In the genomic region with DNA sequence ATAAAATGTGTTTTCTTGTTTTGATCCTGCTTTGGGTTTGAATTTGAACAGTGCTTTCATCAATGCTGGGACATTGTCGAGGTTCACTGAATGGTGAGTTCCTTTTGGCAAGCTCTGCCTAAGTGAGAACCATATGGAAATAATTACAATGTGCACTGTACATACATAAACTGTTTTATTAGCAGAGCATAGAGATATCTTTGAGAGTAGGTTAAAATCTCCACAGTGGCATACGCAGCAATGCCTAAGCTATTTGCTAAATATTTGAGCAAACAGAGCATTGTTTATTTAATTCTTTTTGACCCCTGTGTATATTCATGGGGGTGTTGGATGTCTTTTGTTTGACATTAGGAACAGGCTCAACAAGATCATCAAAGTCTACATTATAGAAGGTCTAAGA, we compare ENCODE assay signal across 23 mouse cellular contexts.
DNase-seq lines count a peak whose midpoint lies in the region; ATAC-seq and TF ChIP-seq lines count a peak whose summit lies in the region.
"Had no signal": no experiment of that assay in that cellular context is flagged by ENCODE, and none has a peak within 500 bp of the region (broad histone marks: within the 10 kb centered on the region; RNA-seq: fewer than 3 reads in every experiment).

No protein-coding gene starts in this region.

- no peak for ATAC-seq in embryonic facial prominence, embryonic 14.5 days (ENCODE audit: low read depth)
- ATAC-seq in lung, embryonic 14.5 days (ENCODE audit: insufficient read depth) = peak; percentile 97
- ATAC-seq in lung, postnatal 0 days = no peak
- peak; percentile 86 for ATAC-seq in lung, embryonic 16.5 days (ENCODE audit: low read depth)
- ATAC-seq: forebrain, embryonic 14.5 days; forebrain, embryonic 16.5 days had no signal

- no peaks in the 10 kb centered on the region for H3K27me3 ChIP-seq in embryonic facial prominence, embryonic 14.5 days (replicated peaks; ENCODE audit: control insufficient read depth, insufficient read depth, low read length)
- no peaks in the 10 kb centered on the region for H3K27me3 ChIP-seq in embryonic facial prominence, embryonic 10.5 days (replicated peaks; ENCODE audit: low read depth, poor library complexity, severe bottlenecking)
- H3K27me3 ChIP-seq in lung, embryonic 14.5 days (ENCODE audit: insufficient read depth, low read length) = no peaks in the 10 kb centered on the region
- H3K27me3 ChIP-seq in lung, postnatal 0 days (replicated peaks; ENCODE audit: insufficient read depth, low read length) = no peaks in the 10 kb centered on the region
- no peaks in the 10 kb centered on the region for H3K27me3 ChIP-seq in lung, embryonic 16.5 days (ENCODE audit: control insufficient read depth, insufficient read depth, low read depth, low read length)
- H3K27me3 ChIP-seq: embryonic facial prominence, embryonic 12.5 days; embryonic facial prominence, embryonic 15.5 days; forebrain, embryonic 12.5 days had no signal

- WGBS in embryonic facial prominence, embryonic 14.5 days = 31% methylated on average over 2 of the region's 2 CpGs
- 68% methylated on average over 2 of the region's 2 CpGs for WGBS in embryonic facial prominence, embryonic 10.5 days
- 25% methylated on average over 2 of the region's 2 CpGs for WGBS in lung, embryonic 14.5 days
- 47% methylated on average over 2 of the region's 2 CpGs for WGBS in lung, postnatal 0 days
- 31% methylated on average over 2 of the region's 2 CpGs for WGBS in lung, embryonic 16.5 days

- H3K4me2 ChIP-seq in embryonic facial prominence, embryonic 14.5 days (ENCODE audit: low read depth, low read length) = no peak overlapping the region
- H3K4me2 ChIP-seq in lung, embryonic 14.5 days = no peak overlapping the region
- H3K4me2 ChIP-seq in lung, postnatal 0 days (replicated peaks; ENCODE audit: low read depth, low read length) = no peak overlapping the region
- H3K4me2 ChIP-seq in lung, embryonic 16.5 days (ENCODE audit: low read depth, low read length) = no peak overlapping the region
- H3K4me2 ChIP-seq: embryonic facial prominence, embryonic 12.5 days; embryonic facial prominence, embryonic 15.5 days; forebrain, embryonic 12.5 days had no signal

- no peaks in the 10 kb centered on the region for H3K36me3 ChIP-seq in embryonic facial prominence, embryonic 14.5 days (ENCODE audit: control insufficient read depth, insufficient read depth, low read length)
- H3K36me3 ChIP-seq in embryonic facial prominence, embryonic 10.5 days (replicated peaks) = no peaks in the 10 kb centered on the region
- H3K36me3 ChIP-seq in lung, embryonic 14.5 days (ENCODE audit: insufficient read depth) = no peaks in the 10 kb centered on the region
- H3K36me3 ChIP-seq in lung, postnatal 0 days (ENCODE audit: insufficient read depth, low read length) = no peaks in the 10 kb centered on the region
- H3K36me3 ChIP-seq in lung, embryonic 16.5 days (ENCODE audit: control insufficient read depth, insufficient read depth, low read length) = no peaks in the 10 kb centered on the region
- H3K36me3 ChIP-seq: embryonic facial prominence, embryonic 12.5 days; embryonic facial prominence, embryonic 15.5 days; forebrain, embryonic 10.5 days; forebrain, embryonic 12.5 days had no signal

- H3K27ac ChIP-seq in embryonic facial prominence, embryonic 14.5 days (replicated peaks; ENCODE audit: low read depth, low read length) = no peak overlapping the region
- H3K27ac ChIP-seq in embryonic facial prominence, embryonic 10.5 days (replicated peaks) = no peak overlapping the region
- H3K27ac ChIP-seq in lung, embryonic 14.5 days (ENCODE audit: low read depth) = no peak overlapping the region
- no peak overlapping the region for H3K27ac ChIP-seq in lung, postnatal 0 days (ENCODE audit: low read length)
- no peak overlapping the region for H3K27ac ChIP-seq in lung, embryonic 16.5 days (ENCODE audit: low read length)
- H3K27ac ChIP-seq: embryonic facial prominence, embryonic 12.5 days; embryonic facial prominence, embryonic 15.5 days; forebrain, embryonic 10.5 days; forebrain, embryonic 12.5 days had no signal

- no peaks in the 10 kb centered on the region for H3K9me3 ChIP-seq in embryonic facial prominence, embryonic 14.5 days (ENCODE audit: control insufficient read depth, low read length)
- H3K9me3 ChIP-seq in embryonic facial prominence, embryonic 10.5 days = no peaks in the 10 kb centered on the region
- no peaks in the 10 kb centered on the region for H3K9me3 ChIP-seq in lung, embryonic 14.5 days (ENCODE audit: low read depth, low read length)
- H3K9me3 ChIP-seq in lung, postnatal 0 days (ENCODE audit: low read length) = no peaks in the 10 kb centered on the region
- no peaks in the 10 kb centered on the region for H3K9me3 ChIP-seq in lung, embryonic 16.5 days (ENCODE audit: control insufficient read depth, low read length)
- H3K9me3 ChIP-seq: embryonic facial prominence, embryonic 12.5 days; embryonic facial prominence, embryonic 15.5 days; forebrain, embryonic 10.5 days; forebrain, embryonic 12.5 days had no signal

- H3K4me3 ChIP-seq in embryonic facial prominence, embryonic 14.5 days (ENCODE audit: low read depth, low read length) = no peak overlapping the region
- H3K4me3 ChIP-seq in embryonic facial prominence, embryonic 10.5 days = no peak overlapping the region
- H3K4me3 ChIP-seq in lung, embryonic 14.5 days (ENCODE audit: low read depth, low read length) = no peak overlapping the region
- H3K4me3 ChIP-seq in lung, postnatal 0 days (ENCODE audit: low read depth, low read length) = no peak overlapping the region
- H3K4me3 ChIP-seq in lung, embryonic 16.5 days (ENCODE audit: low read length) = no peak overlapping the region
- H3K4me3 ChIP-seq: embryonic facial prominence, embryonic 12.5 days; embryonic facial prominence, embryonic 15.5 days; erythroblast, embryonic 14.5 days; forebrain, embryonic 10.5 days; forebrain, embryonic 12.5 days had no signal

- H3K9ac ChIP-seq in embryonic facial prominence, embryonic 14.5 days (ENCODE audit: low read depth, low read length) = no peak overlapping the region
- H3K9ac ChIP-seq in lung, embryonic 14.5 days = no peak overlapping the region
- no peak overlapping the region for H3K9ac ChIP-seq in lung, postnatal 0 days (replicated peaks; ENCODE audit: low read depth)
- no peak overlapping the region for H3K9ac ChIP-seq in lung, embryonic 16.5 days (ENCODE audit: low read length)
- H3K9ac ChIP-seq: embryonic facial prominence, embryonic 12.5 days; embryonic facial prominence, embryonic 15.5 days; forebrain, embryonic 12.5 days had no signal

- TF ChIP-seq CTCF in lung, embryonic 14.5 days (IDR thresholded peaks at IDR 0.05; ENCODE audit: low read depth) = no peak
- TF ChIP-seq CTCF in lung, postnatal 0 days (IDR thresholded peaks at IDR 0.05) = no peak

- no peaks in the 10 kb centered on the region for H3K4me1 ChIP-seq in embryonic facial prominence, embryonic 14.5 days (ENCODE audit: control insufficient read depth, insufficient read depth, low read length)
- H3K4me1 ChIP-seq in embryonic facial prominence, embryonic 10.5 days = no peaks in the 10 kb centered on the region
- H3K4me1 ChIP-seq in lung, embryonic 14.5 days (ENCODE audit: insufficient read depth) = no peaks in the 10 kb centered on the region
- no peaks in the 10 kb centered on the region for H3K4me1 ChIP-seq in lung, postnatal 0 days (ENCODE audit: insufficient read depth, low read depth, low read length)
- H3K4me1 ChIP-seq in lung, embryonic 16.5 days (replicated peaks; ENCODE audit: control insufficient read depth, insufficient read depth, low read length) = no peaks in the 10 kb centered on the region
- H3K4me1 ChIP-seq: embryonic facial prominence, embryonic 12.5 days; embryonic facial prominence, embryonic 15.5 days; forebrain, embryonic 10.5 days; forebrain, embryonic 12.5 days had no signal

- peak; percentile 50 for DNase-seq in embryonic facial prominence, embryonic 14.5 days (ENCODE audit: low spot score)
- DNase-seq in embryonic facial prominence, embryonic 10.5 days (ENCODE audit: low spot score) = no peak
- DNase-seq in lung, embryonic 14.5 days = peak; percentile 78
- DNase-seq in lung, postnatal 0 days (ENCODE audit: low spot score) = no peak
- no peak for DNase-seq in lung, postnatal 10 days
- no peak for DNase-seq in ovary, adult 18-20 months (ENCODE audit: low spot score)
- DNase-seq: adrenal gland, adult 2 months; adrenal gland, postnatal 10 days; adrenal gland, postnatal 25 days; cerebellum, adult 11 months; cerebellum, adult 18-20 months; cerebellum, adult 8-10 months; cerebellum, adult 9-11 months; cerebellum, postnatal 14 days; cerebellum, postnatal 36 days had no signal

- no peak for TF ChIP-seq EP300 in lung, postnatal 0 days (IDR thresholded peaks at IDR 0.05)

Comparison
In these comparisons a context has a peak if more than half of its experiments do, and no peak if none do; other contexts are left out.
1. ATAC-seq: peak in lung, embryonic 14.5 days (single experiment) and lung, embryonic 16.5 days (single experiment); none in embryonic facial prominence, embryonic 14.5 days (single experiment) and lung, postnatal 0 days (single experiment).
2. DNase-seq: peak in embryonic facial prominence, embryonic 14.5 days (single experiment) and lung, embryonic 14.5 days (single experiment); none in embryonic facial prominence, embryonic 10.5 days (single experiment), lung, postnatal 0 days (single experiment), lung, postnatal 10 days (single experiment) and ovary, adult 18-20 months (single experiment).